Mouse (Mus musculus): ENCODE data around the gene Opn4. TPM values are rescaled to one million over a fixed set of nuclear protein-coding genes. Genes with fewer than 3 reads are reported as not detected.

The Opn4 gene
- polyA plus RNA-seq, 1 experiment from 2014 or later = not detected

- Histone ChIP-seq H3K36me3 (replicated peaks; ENCODE audit: control insufficient read depth, insufficient read depth, low read depth, low read length) (no peaks in the 10 kb centered on the region), H3K4me1 (ENCODE audit: control insufficient read depth, insufficient read depth, low read length) (peaks cover 3% of the 10 kb centered on the region; the same call in 1 of the 2 replicates), H3K4me2 (ENCODE audit: low read depth, low read length) (no peak overlapping the region), H3K4me3 (ENCODE audit: low read depth, low read length) (no peak overlapping the region), H3K27me3 (ENCODE audit: control insufficient read depth, insufficient read depth, low read length) (no peaks in the 10 kb centered on the region), H3K9me3 (replicated peaks; ENCODE audit: control insufficient read depth, low read length) (no peaks in the 10 kb centered on the region), H3K9ac (replicated peaks; ENCODE audit: low read length) (no peak overlapping the region), H3K27ac (replicated peaks; ENCODE audit: low read depth, low read length) (no peak overlapping the region)
- 62% methylated on average over 9 of the region's 9 CpGs for WGBS
- ATAC-seq (replicated peaks; ENCODE audit: insufficient number of reproducible peaks, low FRiP score, low TSS enrichment, low read depth) (no peak), DNase-seq (ENCODE audit: low spot score) (no peak)
These were observed 26.5 kb downstream of the Opn4 start for GRCm38 (mm10) chr14:34573348-34573913.

GRCm38 (mm10) chr14:34571610-34572387, 28.1 kb downstream of the Opn4 start:
- H3K36me3 ChIP-seq (replicated peaks; ENCODE audit: control insufficient read depth, insufficient read depth, low read depth, low read length) = no peaks in the 10 kb centered on the region
- 88% methylated on average over 17 of the region's 17 CpGs for WGBS

GRCm38 (mm10) chr14:34570903-34571302, 29.0 kb downstream of the Opn4 start:
- no peaks in the 10 kb centered on the region for H3K9me3 ChIP-seq (replicated peaks; ENCODE audit: control insufficient read depth, low read length)
- H3K9ac ChIP-seq (replicated peaks; ENCODE audit: low read length) = no peak overlapping the region
- WGBS = 79% methylated on average over 4 of the region's 4 CpGs
- no peak overlapping the region for H3K4me2 ChIP-seq (ENCODE audit: low read depth, low read length)
- H3K27me3 ChIP-seq (ENCODE audit: control insufficient read depth, insufficient read depth, low read length) = no peaks in the 10 kb centered on the region
- no peak overlapping the region for H3K27ac ChIP-seq (replicated peaks; ENCODE audit: low read depth, low read length)
- H3K4me3 ChIP-seq (ENCODE audit: low read depth, low read length) = no peak overlapping the region
- H3K36me3 ChIP-seq (replicated peaks; ENCODE audit: control insufficient read depth, insufficient read depth, low read depth, low read length) = no peaks in the 10 kb centered on the region
- DNase-seq (ENCODE audit: low spot score) (no peak), ATAC-seq (replicated peaks; ENCODE audit: insufficient number of reproducible peaks, low FRiP score, low TSS enrichment, low read depth) (no peak)
- H3K4me1 ChIP-seq (ENCODE audit: control insufficient read depth, insufficient read depth, low read length) = peaks cover 6% of the 10 kb centered on the region

More at GRCm38 (mm10) chr14:34571610-34572387, 28.1 kb downstream of the Opn4 start:
- Histone ChIP-seq H3K4me1 (ENCODE audit: control insufficient read depth, insufficient read depth, low read length) (peaks cover 6% of the 10 kb centered on the region), H3K9ac (replicated peaks; ENCODE audit: low read length) (no peak overlapping the region), H3K27ac (replicated peaks; ENCODE audit: low read depth, low read length) (no peak overlapping the region), H3K4me3 (ENCODE audit: low read depth, low read length) (no peak overlapping the region), H3K9me3 (replicated peaks; ENCODE audit: control insufficient read depth, low read length) (no peaks in the 10 kb centered on the region), H3K27me3 (ENCODE audit: control insufficient read depth, insufficient read depth, low read length) (no peaks in the 10 kb centered on the region), H3K4me2 (ENCODE audit: low read depth, low read length) (no peak overlapping the region)
- ATAC-seq (replicated peaks; ENCODE audit: insufficient number of reproducible peaks, low FRiP score, low TSS enrichment, low read depth) (no peak), DNase-seq (ENCODE audit: low spot score) (no peak)

- Histone ChIP-seq H3K4me2 (ENCODE audit: low read depth, low read length) (no peak overlapping the region; the same call in 1 of the 2 replicates), H3K27ac (replicated peaks; ENCODE audit: low read depth, low read length) (no peak overlapping the region), H3K4me3 (ENCODE audit: low read depth, low read length) (no peak overlapping the region), H3K4me1 (ENCODE audit: control insufficient read depth, insufficient read depth, low read length) (peaks cover 6% of the 10 kb centered on the region), H3K9ac (replicated peaks; ENCODE audit: low read length) (no peak overlapping the region), H3K27me3 (ENCODE audit: control insufficient read depth, insufficient read depth, low read length) (no peaks in the 10 kb centered on the region), H3K9me3 (replicated peaks; ENCODE audit: control insufficient read depth, low read length) (no peaks in the 10 kb centered on the region), H3K36me3 (replicated peaks; ENCODE audit: control insufficient read depth, insufficient read depth, low read depth, low read length) (no peaks in the 10 kb centered on the region)
- DNase-seq (ENCODE audit: low spot score) (peak; percentile 88), ATAC-seq (replicated peaks; ENCODE audit: insufficient number of reproducible peaks, low FRiP score, low TSS enrichment, low read depth) (peak; percentile 41; the same call in 1 of the 2 replicates)
- 3% methylated on average over 6 of the region's 6 CpGs for WGBS
These were observed 29.6 kb downstream of the Opn4 start for GRCm38 (mm10) chr14:34570294-34570693.

GRCm38 (mm10) chr14:34569534-34570194, 30.3 kb downstream of the Opn4 start:
- no peak for DNase-seq (ENCODE audit: low spot score)
- H3K4me1 ChIP-seq (ENCODE audit: control insufficient read depth, insufficient read depth, low read length) = peaks cover 6% of the 10 kb centered on the region
- ATAC-seq (replicated peaks; ENCODE audit: insufficient number of reproducible peaks, low FRiP score, low TSS enrichment, low read depth) = no peak
- peak overlapping the region; percentile 37 for H3K4me2 ChIP-seq (ENCODE audit: low read depth, low read length)
- H3K9ac ChIP-seq (replicated peaks; ENCODE audit: low read length) = no peak overlapping the region
- H3K36me3 ChIP-seq (replicated peaks; ENCODE audit: control insufficient read depth, insufficient read depth, low read depth, low read length) = no peaks in the 10 kb centered on the region
- peak overlapping the region; percentile 15; the same call in 1 of the 2 replicates for H3K4me3 ChIP-seq (ENCODE audit: low read depth, low read length)
- H3K9me3 ChIP-seq (replicated peaks; ENCODE audit: control insufficient read depth, low read length) = no peaks in the 10 kb centered on the region
- no peaks in the 10 kb centered on the region for H3K27me3 ChIP-seq (ENCODE audit: control insufficient read depth, insufficient read depth, low read length)
- H3K27ac ChIP-seq (replicated peaks; ENCODE audit: low read depth, low read length) = no peak overlapping the region
- WGBS = 36% methylated on average over 27 of the region's 27 CpGs

GRCm38 (mm10) chr14:34568626-34569025, 31.3 kb downstream of the Opn4 start:
- Histone ChIP-seq H3K9me3 (replicated peaks; ENCODE audit: control insufficient read depth, low read length) (no peaks in the 10 kb centered on the region), H3K36me3 (replicated peaks; ENCODE audit: control insufficient read depth, insufficient read depth, low read depth, low read length) (no peaks in the 10 kb centered on the region), H3K27ac (replicated peaks; ENCODE audit: low read depth, low read length) (no peak overlapping the region), H3K4me3 (ENCODE audit: low read depth, low read length) (no peak overlapping the region), H3K27me3 (ENCODE audit: control insufficient read depth, insufficient read depth, low read length) (no peaks in the 10 kb centered on the region), H3K9ac (replicated peaks; ENCODE audit: low read length) (no peak overlapping the region), H3K4me2 (ENCODE audit: low read depth, low read length) (no peak overlapping the region), H3K4me1 (ENCODE audit: control insufficient read depth, insufficient read depth, low read length) (peaks cover 6% of the 10 kb centered on the region)
- DNase-seq (ENCODE audit: low spot score) (no peak), ATAC-seq (replicated peaks; ENCODE audit: insufficient number of reproducible peaks, low FRiP score, low TSS enrichment, low read depth) (no peak)
- 77% methylated on average over 4 of the region's 4 CpGs for WGBS

GRCm38 (mm10) chr14:34567697-34568096, 32.2 kb downstream of the Opn4 start:
- Histone ChIP-seq H3K4me3 (ENCODE audit: low read depth, low read length) (no peak overlapping the region), H3K36me3 (replicated peaks; ENCODE audit: control insufficient read depth, insufficient read depth, low read depth, low read length) (no peaks in the 10 kb centered on the region), H3K4me1 (ENCODE audit: control insufficient read depth, insufficient read depth, low read length) (peaks cover 3% of the 10 kb centered on the region; the same call in 1 of the 2 replicates), H3K27me3 (ENCODE audit: control insufficient read depth, insufficient read depth, low read length) (no peaks in the 10 kb centered on the region), H3K27ac (replicated peaks; ENCODE audit: low read depth, low read length) (no peak overlapping the region), H3K4me2 (ENCODE audit: low read depth, low read length) (no peak overlapping the region), H3K9me3 (replicated peaks; ENCODE audit: control insufficient read depth, low read length) (no peaks in the 10 kb centered on the region), H3K9ac (replicated peaks; ENCODE audit: low read length) (no peak overlapping the region)
- WGBS = 55% methylated on average over 5 of the region's 5 CpGs
- ATAC-seq (replicated peaks; ENCODE audit: insufficient number of reproducible peaks, low FRiP score, low TSS enrichment, low read depth) = no peak
- no peak for DNase-seq (ENCODE audit: low spot score)

- no peaks in the 10 kb centered on the region for H3K27me3 ChIP-seq (ENCODE audit: control insufficient read depth, insufficient read depth, low read length)
- peaks cover 3% of the 10 kb centered on the region; the same call in 1 of the 2 replicates for H3K4me1 ChIP-seq (ENCODE audit: control insufficient read depth, insufficient read depth, low read length)
- ATAC-seq (replicated peaks; ENCODE audit: insufficient number of reproducible peaks, low FRiP score, low TSS enrichment, low read depth) (no peak), DNase-seq (ENCODE audit: low spot score) (no peak)
- no peak overlapping the region for H3K9ac ChIP-seq (replicated peaks; ENCODE audit: low read length)
- H3K9me3 ChIP-seq (replicated peaks; ENCODE audit: control insufficient read depth, low read length) = no peaks in the 10 kb centered on the region
- H3K36me3 ChIP-seq (replicated peaks; ENCODE audit: control insufficient read depth, insufficient read depth, low read depth, low read length) = no peaks in the 10 kb centered on the region
- 91% methylated on average over 7 of the region's 7 CpGs for WGBS
- H3K4me2 ChIP-seq (ENCODE audit: low read depth, low read length) = no peak overlapping the region
- H3K4me3 ChIP-seq (ENCODE audit: low read depth, low read length) = no peak overlapping the region
- no peak overlapping the region for H3K27ac ChIP-seq (replicated peaks; ENCODE audit: low read depth, low read length)
These were observed 33.4 kb downstream of the Opn4 start for GRCm38 (mm10) chr14:34566530-34566929.
